Mouse (Mus musculus): ENCODE results near the gene Cotl1. TPM values are rescaled to one million over a fixed set of nuclear protein-coding genes. Genes with fewer than 3 reads are reported as not detected.
"Not testable (repeated sequence)": the region's sequence is repeated elsewhere in the genome, so short reads cannot be mapped to it uniquely, and the experiment has no call there.

Gene Cotl1
- polyA plus RNA-seq, 2 experiments = 147 to 212 TPM

DNA sequence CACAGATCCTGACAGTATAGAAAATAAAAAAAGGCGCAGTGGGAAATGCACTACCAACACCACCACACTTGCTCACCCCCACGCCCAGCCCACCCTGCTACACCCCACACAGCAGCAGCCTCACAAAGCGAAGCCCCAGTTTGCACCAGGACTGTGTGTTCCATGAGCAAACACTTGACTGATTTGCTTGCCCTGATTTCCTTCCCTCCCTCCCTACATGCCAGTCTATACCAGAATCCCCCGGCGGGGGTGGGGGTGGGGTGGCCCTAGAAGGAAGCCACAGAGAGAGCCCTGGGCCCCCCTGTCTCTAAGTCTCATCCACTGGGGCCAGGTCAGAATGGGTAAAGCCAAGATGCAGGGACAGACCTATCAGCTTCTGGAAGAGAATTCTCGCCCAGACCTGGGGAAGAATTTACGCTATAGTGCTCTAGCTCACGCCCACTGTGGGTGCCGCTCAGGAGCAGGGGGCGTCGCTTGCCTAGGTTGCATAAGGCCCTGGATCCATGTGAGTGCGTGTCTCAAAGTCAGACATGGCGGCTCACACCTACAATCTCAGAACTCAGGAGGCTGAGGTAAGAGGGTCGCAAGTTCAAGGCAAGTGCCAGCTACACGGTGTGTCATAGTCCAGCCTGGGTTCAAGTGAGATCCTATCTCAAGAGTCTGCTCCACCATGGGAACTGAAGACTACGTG, 7.0 kb upstream of the Cotl1 start:
- no peak for ATAC-seq (ENCODE audit: low FRiP score, low read depth)
- no peak overlapping the region for H3K27ac ChIP-seq (replicated peaks; ENCODE audit: low read depth, low read length)
- no peaks in the 10 kb centered on the region for H3K36me3 ChIP-seq (ENCODE audit: control insufficient read depth, insufficient read depth, low read length)
- H3K9me3 ChIP-seq (ENCODE audit: control insufficient read depth, low read length) = no peaks in the 10 kb centered on the region
- DNase-seq (ENCODE audit: low spot score) = no peak
- TF ChIP-seq POLR2A (IDR thresholded peaks at IDR 0.05; ENCODE audit: borderline replicate concordance, extremely low read depth, insufficient read depth, insufficient read length) = no peak
- WGBS = 79% methylated on average over 16 of the region's 16 CpGs
- no peaks in the 10 kb centered on the region for H3K4me1 ChIP-seq (ENCODE audit: control insufficient read depth, insufficient read depth, low read length)
- no peaks in the 10 kb centered on the region for H3K27me3 ChIP-seq (ENCODE audit: control insufficient read depth, insufficient read depth, low read length)
- no peak overlapping the region for H3K4me2 ChIP-seq (replicated peaks; ENCODE audit: low read depth, low read length, severe bottlenecking)
- no peak overlapping the region for H3K4me3 ChIP-seq (replicated peaks; ENCODE audit: low read length)
- no peak overlapping the region for H3K9ac ChIP-seq (ENCODE audit: low read depth, low read length, severe bottlenecking)

- H3K9me3 ChIP-seq (ENCODE audit: control insufficient read depth, low read length); H3K36me3 ChIP-seq (ENCODE audit: control insufficient read depth, insufficient read depth, low read length); ATAC-seq (ENCODE audit: low FRiP score, low read depth); H3K27me3 ChIP-seq (ENCODE audit: control insufficient read depth, insufficient read depth, low read length); H3K9ac ChIP-seq (ENCODE audit: low read depth, low read length, severe bottlenecking); H3K4me1 ChIP-seq (ENCODE audit: control insufficient read depth, insufficient read depth, low read length); H3K4me2 ChIP-seq (replicated peaks; ENCODE audit: low read depth, low read length, severe bottlenecking); H3K4me3 ChIP-seq (replicated peaks; ENCODE audit: low read length); H3K27ac ChIP-seq (replicated peaks; ENCODE audit: low read depth, low read length); DNase-seq (ENCODE audit: low spot score): not testable (repeated sequence)
- WGBS = 81% methylated on average over 7 of the region's 7 CpGs
These were observed 5.4 kb upstream of the Cotl1 start for GRCm38 (mm10) chr8:119845741-119846140.

DNA sequence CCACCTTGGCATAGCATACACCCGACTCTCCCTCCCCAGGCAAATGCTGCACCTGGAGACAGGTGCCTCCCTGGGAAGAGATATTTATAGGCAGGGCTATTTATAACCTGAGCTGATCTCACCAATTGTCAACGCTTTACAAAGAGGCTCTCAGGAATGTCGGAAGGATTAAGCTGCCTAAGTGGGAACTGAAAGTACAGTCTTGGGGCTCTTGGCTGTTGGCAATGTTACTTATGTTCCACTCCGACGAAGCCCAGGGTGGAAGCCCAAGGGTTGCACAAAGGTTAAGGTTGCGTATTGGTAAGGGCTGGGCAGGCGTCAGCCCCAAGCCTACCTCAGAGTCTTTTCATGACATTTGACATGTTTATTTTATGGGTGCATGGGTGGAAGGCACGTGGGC, 4.2 kb upstream of the Cotl1 start:
- Histone ChIP-seq H3K9ac (ENCODE audit: low read depth, low read length, severe bottlenecking) (no peak overlapping the region), H3K4me1 (ENCODE audit: control insufficient read depth, insufficient read depth, low read length) (peaks cover 8% of the 10 kb centered on the region), H3K9me3 (ENCODE audit: control insufficient read depth, low read length) (no peaks in the 10 kb centered on the region), H3K36me3 (ENCODE audit: control insufficient read depth, insufficient read depth, low read length) (no peaks in the 10 kb centered on the region), H3K27ac (replicated peaks; ENCODE audit: low read depth, low read length) (no peak overlapping the region), H3K4me3 (replicated peaks; ENCODE audit: low read length) (no peak overlapping the region), H3K27me3 (ENCODE audit: control insufficient read depth, insufficient read depth, low read length) (no peaks in the 10 kb centered on the region), H3K4me2 (replicated peaks; ENCODE audit: low read depth, low read length, severe bottlenecking) (no peak overlapping the region)
- DNase-seq (ENCODE audit: low spot score) = no peak
- WGBS = 43% methylated on average over 8 of the region's 8 CpGs
- no peak for ATAC-seq (ENCODE audit: low FRiP score, low read depth)
- TF ChIP-seq POLR2A (IDR thresholded peaks at IDR 0.05; ENCODE audit: borderline replicate concordance, extremely low read depth, insufficient read depth, insufficient read length) = no peak

DNA sequence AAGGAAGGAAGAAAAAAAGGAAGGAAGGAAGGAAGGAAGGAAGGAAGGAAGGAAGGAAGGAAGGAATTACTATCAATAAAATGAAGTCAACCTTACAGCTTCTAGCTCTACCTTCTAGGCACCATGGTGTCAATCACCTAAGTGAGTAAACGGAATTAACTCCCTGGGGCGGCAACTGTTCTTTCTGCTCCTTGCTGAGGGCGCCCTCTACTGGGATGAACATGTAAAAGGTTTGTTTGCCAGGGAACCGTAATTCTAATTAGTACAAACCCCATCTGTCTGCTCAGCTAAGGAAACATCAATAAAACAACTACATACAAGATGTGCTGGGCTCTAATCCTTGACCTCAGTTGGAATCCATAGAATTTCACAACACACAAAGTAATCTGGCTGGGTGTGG, 3.1 kb upstream of the Cotl1 start:
- ATAC-seq (ENCODE audit: low FRiP score, low read depth) = no peak
- DNase-seq (ENCODE audit: low spot score) = peak; percentile 82
- H3K27me3 ChIP-seq (ENCODE audit: control insufficient read depth, insufficient read depth, low read length) = no peaks in the 10 kb centered on the region
- no peak overlapping the region for H3K4me2 ChIP-seq (replicated peaks; ENCODE audit: low read depth, low read length, severe bottlenecking)
- no peaks in the 10 kb centered on the region for H3K9me3 ChIP-seq (ENCODE audit: control insufficient read depth, low read length)
- peaks cover 17% of the 10 kb centered on the region for H3K4me1 ChIP-seq (ENCODE audit: control insufficient read depth, insufficient read depth, low read length)
- H3K36me3 ChIP-seq (ENCODE audit: control insufficient read depth, insufficient read depth, low read length) = no peaks in the 10 kb centered on the region
- H3K4me3 ChIP-seq (replicated peaks; ENCODE audit: low read length) = no peak overlapping the region
- H3K27ac ChIP-seq (replicated peaks; ENCODE audit: low read depth, low read length) = no peak overlapping the region
- H3K9ac ChIP-seq (ENCODE audit: low read depth, low read length, severe bottlenecking) = no peak overlapping the region
- whole genome bisulfite sequencing = under 1% methylated on average over 4 of the region's 4 CpGs
- no peak for TF ChIP-seq POLR2A (IDR thresholded peaks at IDR 0.05; ENCODE audit: borderline replicate concordance, extremely low read depth, insufficient read depth, insufficient read length)

DNA sequence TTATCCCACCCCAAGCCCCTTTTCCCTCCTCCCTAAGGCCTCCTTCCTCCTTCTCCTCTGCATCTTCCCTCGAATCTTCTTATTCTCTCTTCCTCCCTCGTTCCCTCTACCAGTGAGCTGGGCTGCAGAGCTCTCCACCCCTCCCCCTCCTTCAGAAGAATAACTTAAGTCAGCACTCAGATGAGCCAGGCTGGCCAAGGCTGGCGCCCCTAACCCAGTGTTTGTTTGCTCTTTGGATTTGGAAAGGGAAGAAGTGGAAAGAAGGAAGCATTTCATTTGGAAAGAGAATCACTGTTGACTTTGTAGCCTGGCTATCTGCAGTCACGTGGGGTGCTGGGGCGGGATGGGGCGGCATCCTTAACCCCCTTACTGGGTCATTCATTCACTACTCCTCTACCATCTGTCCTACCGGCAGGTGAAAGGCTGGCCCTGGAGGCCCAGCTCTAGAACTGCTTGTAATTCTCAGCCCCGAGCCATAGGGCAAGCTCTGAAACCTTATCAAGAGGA, 614 bp upstream of the Cotl1 start:
- Histone ChIP-seq H3K4me3 (replicated peaks; ENCODE audit: low read length) (peak overlapping the region; percentile 68), H3K36me3 (ENCODE audit: control insufficient read depth, insufficient read depth, low read length) (0 out of 2 replicates have a peak, but pooled peaks cover 4% of the 10 kb centered on the region), H3K27ac (replicated peaks; ENCODE audit: low read depth, low read length) (peak overlapping the region; percentile 63; the same call in 1 of the 2 replicates), H3K9ac (ENCODE audit: low read depth, low read length, severe bottlenecking) (peak overlapping the region; percentile 59), H3K27me3 (ENCODE audit: control insufficient read depth, insufficient read depth, low read length) (no peaks in the 10 kb centered on the region), H3K4me1 (ENCODE audit: control insufficient read depth, insufficient read depth, low read length) (peaks cover 20% of the 10 kb centered on the region), H3K9me3 (ENCODE audit: control insufficient read depth, low read length) (no peaks in the 10 kb centered on the region), H3K4me2 (replicated peaks; ENCODE audit: low read depth, low read length, severe bottlenecking) (peak overlapping the region; percentile 82)
- DNase-seq (ENCODE audit: low spot score) = no peak
- 22% methylated on average over 8 of the region's 8 CpGs for WGBS
- ATAC-seq (ENCODE audit: low FRiP score, low read depth) = 0 out of 2 replicates have a peak, but pooled peaks have one; percentile 1
- TF ChIP-seq POLR2A (IDR thresholded peaks at IDR 0.05; ENCODE audit: borderline replicate concordance, extremely low read depth, insufficient read depth, insufficient read length) = no peak

All from limb, embryonic 14.5 days (tissue).